ENCODE assay signal across 28 mouse cellular contexts in the genomic region with DNA sequence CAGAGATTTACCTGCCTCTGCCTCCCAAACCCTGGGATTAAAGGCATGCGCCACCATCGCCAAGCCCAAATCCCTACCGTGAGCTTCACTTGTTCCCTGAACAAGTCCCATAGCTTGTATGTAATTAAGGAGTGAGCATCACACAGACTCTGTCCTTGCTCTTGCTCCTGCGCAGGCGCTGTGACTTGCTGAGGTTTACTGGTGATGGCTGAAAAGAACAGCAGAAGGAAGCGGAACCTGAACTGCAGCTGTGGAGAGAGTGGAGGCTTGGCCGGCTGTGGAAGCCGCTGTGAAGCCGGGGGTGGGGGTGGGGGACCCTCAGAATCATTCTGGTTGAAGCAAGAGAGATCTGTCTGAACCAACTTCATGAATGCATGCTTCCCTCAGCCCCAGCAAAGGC.
"Had no signal": no experiment of that assay in that cellular context is flagged by ENCODE, and none has a peak within 500 bp of the region (broad histone marks: within the 10 kb centered on the region; RNA-seq: fewer than 3 reads in every experiment).

No protein-coding gene starts in this region.

- H3K9ac ChIP-seq: heart, embryonic 13.5 days; heart, embryonic 15.5 days; hindbrain, embryonic 12.5 days; hindbrain, embryonic 14.5 days; intestine, embryonic 15.5 days; kidney, embryonic 15.5 days; limb, embryonic 13.5 days; limb, embryonic 15.5 days; liver, embryonic 12.5 days; liver, embryonic 14.5 days had no signal

- H3K27me3 ChIP-seq: heart, embryonic 13.5 days; heart, embryonic 15.5 days; hindbrain, embryonic 12.5 days; intestine, embryonic 15.5 days; kidney, embryonic 15.5 days; limb, embryonic 13.5 days; limb, embryonic 15.5 days; liver, embryonic 12.5 days had no signal

- H3K9me3 ChIP-seq: heart, embryonic 13.5 days; heart, embryonic 15.5 days; hindbrain, embryonic 10.5 days; hindbrain, embryonic 12.5 days; intestine, embryonic 15.5 days; kidney, embryonic 15.5 days; limb, embryonic 13.5 days; limb, embryonic 15.5 days; liver, embryonic 12.5 days had no signal

- H3K4me2 ChIP-seq: heart, embryonic 11.5 days; heart, embryonic 13.5 days; heart, embryonic 15.5 days; hindbrain, embryonic 12.5 days; hindbrain, embryonic 14.5 days; intestine, embryonic 15.5 days; kidney, embryonic 15.5 days; limb, embryonic 13.5 days; limb, embryonic 15.5 days; liver, embryonic 12.5 days had no signal

- H3K36me3 ChIP-seq: heart, embryonic 13.5 days; heart, embryonic 15.5 days; hindbrain, embryonic 10.5 days; hindbrain, embryonic 12.5 days; intestine, embryonic 15.5 days; kidney, embryonic 15.5 days; limb, embryonic 13.5 days; limb, embryonic 15.5 days; liver, embryonic 12.5 days had no signal

- ATAC-seq: hindbrain, embryonic 16.5 days; inflammation-experienced regulatory T-cells, adult 6 months; liver, embryonic 12.5 days had no signal

- H3K4me3 ChIP-seq: gastrocnemius, adult 2 months; heart, adult 2 months; heart, embryonic 13.5 days; heart, embryonic 15.5 days; hindbrain, embryonic 10.5 days; hindbrain, embryonic 12.5 days; intestine, embryonic 15.5 days; kidney, embryonic 15.5 days; limb, embryonic 13.5 days; limb, embryonic 15.5 days; liver, embryonic 12.5 days had no signal

- H3K27ac ChIP-seq: gastrocnemius, adult 2 months; heart, adult 2 months; heart, embryonic 13.5 days; heart, embryonic 15.5 days; hindbrain, embryonic 10.5 days; hindbrain, embryonic 12.5 days; hindbrain, embryonic 14.5 days; intestine, embryonic 15.5 days; kidney, embryonic 15.5 days; kidney, postnatal 0 days; limb, embryonic 13.5 days; limb, embryonic 15.5 days; liver, embryonic 12.5 days; liver, embryonic 14.5 days had no signal

- DNase-seq: gastrocnemius, adult 2 months; gastrocnemius, postnatal 10 days; gastrocnemius, postnatal 25 days; heart, adult 2 months; heart, postnatal 14 days; heart, postnatal 4 days; kidney, adult 2 months; kidney, adult 9 months; kidney, postnatal 14 days; kidney, postnatal 36 days; layer of hippocampus, adult 9-11 months; layer of hippocampus, postnatal 36 days; left cerebral cortex, postnatal 4 days had no signal

- H3K4me1 ChIP-seq: heart, embryonic 13.5 days; heart, embryonic 15.5 days; intestine, embryonic 15.5 days; kidney, embryonic 15.5 days; limb, embryonic 13.5 days; limb, embryonic 15.5 days; liver, embryonic 12.5 days had no signal
